Mouse (Mus musculus): ENCODE results near the gene Gdpd3. TPM values are rescaled to one million over a fixed set of nuclear protein-coding genes. Genes with fewer than 3 reads are reported as not detected.
A peak's percentile ranks its signal among the peaks of the same experiment; 100 is the strongest.

Gene Gdpd3
- polyA plus RNA-seq, 1 experiment from 2014 or later: 0.96 TPM

GRCm38 (mm10) chr7:126796350-126796932 lies 30.3 kb downstream of the Gdpd3 start:
- H3K9me3 ChIP-seq (ENCODE audit: control insufficient read depth, low read length): no peaks in the 10 kb centered on the region
- H3K9ac ChIP-seq (ENCODE audit: low read depth, low read length): peak overlapping the region; percentile 97; the same call in 1 of the 2 replicates
- peak overlapping the region; percentile 98 for H3K27ac ChIP-seq (ENCODE audit: low read depth, low read length)
- no peak for ATAC-seq (replicated peaks; ENCODE audit: low FRiP score)
- WGBS: 79% methylated on average over 8 of the region's 8 CpGs
- no peaks in the 10 kb centered on the region for H3K27me3 ChIP-seq (replicated peaks; ENCODE audit: control insufficient read depth, insufficient read depth, low read length)
- peak overlapping the region; percentile 82 for H3K4me2 ChIP-seq
- peaks cover 30% of the 10 kb centered on the region for H3K36me3 ChIP-seq (ENCODE audit: control insufficient read depth, insufficient read depth, low read length)
- H3K4me1 ChIP-seq (replicated peaks; ENCODE audit: control insufficient read depth, insufficient read depth, low read length): peaks cover 51% of the 10 kb centered on the region
- H3K4me3 ChIP-seq (ENCODE audit: low read depth, low read length): peak overlapping the region; percentile 97
- DNase-seq (ENCODE audit: low spot score): no peak

- Histone ChIP-seq H3K36me3 (ENCODE audit: control insufficient read depth, insufficient read depth, low read length) (peaks cover 30% of the 10 kb centered on the region), H3K4me1 (replicated peaks; ENCODE audit: control insufficient read depth, insufficient read depth, low read length) (peaks cover 50% of the 10 kb centered on the region), H3K4me3 (ENCODE audit: low read depth, low read length) (peak within 1 kb of the TSS; percentile 97), H3K27ac (ENCODE audit: low read depth, low read length) (peak within 1 kb of the TSS; percentile 98), H3K9me3 (ENCODE audit: control insufficient read depth, low read length) (no peaks in the 10 kb centered on the region), H3K27me3 (replicated peaks; ENCODE audit: control insufficient read depth, insufficient read depth, low read length) (no peaks in the 10 kb centered on the region), H3K4me2 (peak within 1 kb of the TSS; percentile 82), H3K9ac (ENCODE audit: low read depth, low read length) (peak within 1 kb of the TSS; percentile 97)
- DNase-seq (ENCODE audit: low spot score) (no peak), ATAC-seq (replicated peaks; ENCODE audit: low FRiP score) (no peak)
- WGBS: 21% methylated on average over 21 of the region's 21 CpGs
These were observed 31.4 kb downstream of the Gdpd3 start, which contains the start of gene Fam57b for GRCm38 (mm10) chr7:126797411-126798126. TSS of gene Fam57b (plus strand) at chr7:126797668.

- Histone ChIP-seq H3K9ac (ENCODE audit: low read depth, low read length) (peak overlapping the region; percentile 97), H3K4me2 (peak overlapping the region; percentile 82), H3K27ac (ENCODE audit: low read depth, low read length) (peak overlapping the region; percentile 98), H3K36me3 (ENCODE audit: control insufficient read depth, insufficient read depth, low read length) (peaks cover 30% of the 10 kb centered on the region), H3K27me3 (replicated peaks; ENCODE audit: control insufficient read depth, insufficient read depth, low read length) (no peaks in the 10 kb centered on the region), H3K9me3 (ENCODE audit: control insufficient read depth, low read length) (no peaks in the 10 kb centered on the region), H3K4me3 (ENCODE audit: low read depth, low read length) (peak overlapping the region; percentile 97), H3K4me1 (replicated peaks; ENCODE audit: control insufficient read depth, insufficient read depth, low read length) (peaks cover 50% of the 10 kb centered on the region)
- ATAC-seq (replicated peaks; ENCODE audit: low FRiP score) (no peak), DNase-seq (ENCODE audit: low spot score) (no peak)
- WGBS: 0% methylated on average over 40 of the region's 40 CpGs
These were observed 32.3 kb downstream of the Gdpd3 start for GRCm38 (mm10) chr7:126798127-126799049.

GRCm38 (mm10) chr7:126799050-126799467 lies 32.9 kb downstream of the Gdpd3 start:
- Histone ChIP-seq H3K4me1 (replicated peaks; ENCODE audit: control insufficient read depth, insufficient read depth, low read length) (peaks cover 49% of the 10 kb centered on the region), H3K9me3 (ENCODE audit: control insufficient read depth, low read length) (no peaks in the 10 kb centered on the region), H3K27ac (ENCODE audit: low read depth, low read length) (peak overlapping the region; percentile 98), H3K4me2 (peak overlapping the region; percentile 82), H3K4me3 (ENCODE audit: low read depth, low read length) (peak overlapping the region; percentile 97), H3K36me3 (ENCODE audit: control insufficient read depth, insufficient read depth, low read length) (peaks cover 30% of the 10 kb centered on the region), H3K27me3 (replicated peaks; ENCODE audit: control insufficient read depth, insufficient read depth, low read length) (no peaks in the 10 kb centered on the region), H3K9ac (ENCODE audit: low read depth, low read length) (peak overlapping the region; percentile 97)
- ATAC-seq (replicated peaks; ENCODE audit: low FRiP score) (peak; percentile 93), DNase-seq (ENCODE audit: low spot score) (peak; percentile 93)
- under 1% methylated on average over 36 of the region's 36 CpGs for WGBS

GRCm38 (mm10) chr7:126799468-126800268 lies 33.5 kb downstream of the Gdpd3 start:
- Histone ChIP-seq H3K4me2 (peak overlapping the region; percentile 82), H3K4me1 (replicated peaks; ENCODE audit: control insufficient read depth, insufficient read depth, low read length) (peaks cover 44% of the 10 kb centered on the region), H3K9ac (ENCODE audit: low read depth, low read length) (peak overlapping the region; percentile 84), H3K36me3 (ENCODE audit: control insufficient read depth, insufficient read depth, low read length) (peaks cover 28% of the 10 kb centered on the region), H3K9me3 (ENCODE audit: control insufficient read depth, low read length) (no peaks in the 10 kb centered on the region), H3K4me3 (ENCODE audit: low read depth, low read length) (peak overlapping the region; percentile 97), H3K27me3 (replicated peaks; ENCODE audit: control insufficient read depth, insufficient read depth, low read length) (no peaks in the 10 kb centered on the region), H3K27ac (ENCODE audit: low read depth, low read length) (peak overlapping the region; percentile 95)
- ATAC-seq (replicated peaks; ENCODE audit: low FRiP score) (peak; percentile 76), DNase-seq (ENCODE audit: low spot score) (peak; percentile 83)
- WGBS: 2% methylated on average over 38 of the region's 38 CpGs

- H3K4me3 ChIP-seq (ENCODE audit: low read depth, low read length): peak overlapping the region; percentile 97
- H3K27ac ChIP-seq (ENCODE audit: low read depth, low read length): peak overlapping the region; percentile 95
- H3K36me3 ChIP-seq (ENCODE audit: control insufficient read depth, insufficient read depth, low read length): peaks cover 22% of the 10 kb centered on the region
- 57% methylated on average over 5 of the region's 5 CpGs for WGBS
- H3K4me1 ChIP-seq (replicated peaks; ENCODE audit: control insufficient read depth, insufficient read depth, low read length): peaks cover 37% of the 10 kb centered on the region
- H3K4me2 ChIP-seq: peak overlapping the region; percentile 82
- DNase-seq (ENCODE audit: low spot score) (no peak), ATAC-seq (replicated peaks; ENCODE audit: low FRiP score) (no peak)
- no peaks in the 10 kb centered on the region for H3K9me3 ChIP-seq (ENCODE audit: control insufficient read depth, low read length)
- no peaks in the 10 kb centered on the region for H3K27me3 ChIP-seq (replicated peaks; ENCODE audit: control insufficient read depth, insufficient read depth, low read length)
- H3K9ac ChIP-seq (ENCODE audit: low read depth, low read length): peak overlapping the region; percentile 84
These were observed 34.3 kb downstream of the Gdpd3 start for GRCm38 (mm10) chr7:126800269-126801056.

GRCm38 (mm10) chr7:126801057-126801422 lies 34.9 kb downstream of the Gdpd3 start:
- 90% methylated on average over 16 of the region's 16 CpGs for WGBS
- Histone ChIP-seq H3K4me3 (ENCODE audit: low read depth, low read length) (no peak overlapping the region), H3K4me1 (replicated peaks; ENCODE audit: control insufficient read depth, insufficient read depth, low read length) (peaks cover 34% of the 10 kb centered on the region), H3K27ac (ENCODE audit: low read depth, low read length) (no peak overlapping the region), H3K9me3 (ENCODE audit: control insufficient read depth, low read length) (no peaks in the 10 kb centered on the region), H3K9ac (ENCODE audit: low read depth, low read length) (0 out of 2 replicates have a peak overlapping the region, but pooled peaks have one; percentile 12), H3K4me2 (no peak overlapping the region), H3K27me3 (replicated peaks; ENCODE audit: control insufficient read depth, insufficient read depth, low read length) (no peaks in the 10 kb centered on the region), H3K36me3 (ENCODE audit: control insufficient read depth, insufficient read depth, low read length) (peaks cover 17% of the 10 kb centered on the region)
- ATAC-seq (replicated peaks; ENCODE audit: low FRiP score): no peak
- DNase-seq (ENCODE audit: low spot score): no peak
